Mouse (Mus musculus) liver, embryonic 12.5 days (tissue): ENCODE measurements at regions not wholly inside any gene's neighbourhood (a gene's known extent, or its start where the extent isn't known, plus 50 kb on each side); places are given as distances from the start of the nearest gene placed in this dataset.

ENCODE experiments used
- ATAC-seq: fragments of 200-750 bp; cut with Nextera tagmentation; 2 replicates; pipeline ENCODE4 v1.8.0; 2017; ENCODE audit warnings: moderate number of reproducible peaks, mild to moderate bottlenecking, moderate library complexity
- H3K27ac ChIP-seq: fragments of 300-500 bp; sonication (generic); 2 replicates; pipeline ENCODE4 v1.5.1; 2016; ENCODE audit warnings: mild to moderate bottlenecking
- H3K27me3 ChIP-seq: fragments of 300-500 bp; sonication (generic); replicated peaks from 2 replicates; pipeline ENCODE4 v1.6.1; 2016; ENCODE audit warnings: mild to moderate bottlenecking, moderate library complexity
- H3K36me3 ChIP-seq: fragments of 300-500 bp; sonication (generic); 2 replicates; pipeline ENCODE4 v1.6.1; 2016; ENCODE audit warnings: mild to moderate bottlenecking, moderate library complexity
- H3K4me1 ChIP-seq: fragments of 300-500 bp; sonication (generic); 2 replicates; pipeline ENCODE4 v1.6.1; 2016
- H3K4me2 ChIP-seq: fragments of 300-500 bp; sonication (generic); 2 replicates; pipeline ENCODE4 v1.6.1; 2016; ENCODE audit warnings: mild to moderate bottlenecking, moderate library complexity
- H3K4me3 ChIP-seq: fragments of 300-500 bp; sonication (generic); 2 replicates; pipeline ENCODE4 v1.5.1; 2016; ENCODE audit warnings: mild to moderate bottlenecking, moderate library complexity
- H3K9ac ChIP-seq: fragments of 300-500 bp; sonication (generic); 2 replicates; pipeline ENCODE4 v1.6.1; 2016; ENCODE audit warnings: mild to moderate bottlenecking, moderate library complexity
- H3K9me3 ChIP-seq: fragments of 300-500 bp; sonication (generic); replicated peaks from 2 replicates; pipeline ENCODE4 v1.6.1; 2016; ENCODE audit warnings: mild to moderate bottlenecking, moderate library complexity
- WGBS: fragments of 180-500 bp; shearing (Covaris S2); methylation state at CpG from one replicate; pipeline ENCODE4 v1.1.7; 2016; ENCODE audit not compliant: insufficient replicate concordance; 5-methylcytosine and 5-hydroxymethylcytosine counted together

DNA sequence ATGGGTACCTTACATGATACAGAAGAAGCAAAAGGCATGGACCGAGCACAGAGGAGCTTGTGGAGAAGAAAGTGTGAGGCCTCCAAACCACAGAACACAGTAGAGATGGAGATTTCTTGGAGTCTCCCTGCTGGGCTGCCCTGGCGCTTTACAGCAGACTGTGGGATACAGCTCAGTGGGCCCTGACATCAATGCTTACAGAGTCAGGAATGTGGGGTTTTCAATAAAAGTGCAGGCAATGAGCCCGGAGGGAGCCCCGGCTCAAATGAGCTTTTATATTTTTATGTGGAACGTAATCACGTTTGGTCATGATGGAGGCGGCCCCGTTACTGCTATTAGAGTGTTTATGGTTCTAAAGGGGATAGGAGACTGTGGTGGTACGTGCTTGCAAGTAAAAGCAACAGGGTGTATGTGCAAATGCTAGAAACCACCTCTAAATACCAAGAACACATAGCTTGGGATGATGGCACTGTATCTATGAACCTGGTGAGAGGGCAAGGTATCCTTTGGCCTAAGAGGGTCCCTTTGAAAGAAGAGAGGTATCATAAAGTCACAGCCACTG, 308.1 kb upstream of the Dynlrb2 start:
- H3K4me3 ChIP-seq: no peak overlapping the region
- no peaks in the 10 kb centered on the region for H3K9me3 ChIP-seq
- H3K27ac ChIP-seq: no peak overlapping the region
- no peaks in the 10 kb centered on the region for H3K27me3 ChIP-seq
- no peak overlapping the region for H3K9ac ChIP-seq
- no peaks in the 10 kb centered on the region for H3K36me3 ChIP-seq
- WGBS: 74% methylated on average over 9 of the region's 9 CpGs
- ATAC-seq: no peak
- no peaks in the 10 kb centered on the region for H3K4me1 ChIP-seq
- H3K4me2 ChIP-seq: no peak overlapping the region

DNA sequence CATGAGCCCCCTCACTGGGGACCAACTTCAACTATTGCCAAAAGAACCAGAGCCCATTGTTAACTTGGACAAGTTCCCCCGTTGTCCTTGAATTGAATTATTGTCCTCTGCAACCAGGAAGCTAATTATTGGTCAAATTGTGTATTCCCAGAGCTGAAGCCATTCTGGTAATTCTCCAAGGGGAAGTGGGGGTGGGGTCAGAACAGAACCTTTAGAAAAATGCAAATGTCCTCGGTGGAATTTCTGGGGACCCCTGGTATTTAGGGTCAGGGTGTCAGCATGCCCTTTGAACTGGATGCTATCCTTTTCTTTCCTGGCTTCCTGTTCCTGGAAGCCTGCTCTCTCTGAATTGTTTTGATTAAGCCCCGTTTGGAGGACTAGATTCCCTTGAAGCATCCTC, 312.7 kb upstream of the Dynlrb2 start:
- WGBS: 39% methylated on average over 3 of the region's 3 CpGs
- no peaks in the 10 kb centered on the region for H3K4me1 ChIP-seq
- no peak overlapping the region for H3K27ac ChIP-seq
- H3K4me2 ChIP-seq: no peak overlapping the region
- H3K27me3 ChIP-seq: no peaks in the 10 kb centered on the region
- no peak overlapping the region for H3K4me3 ChIP-seq
- no peak overlapping the region for H3K9ac ChIP-seq
- H3K36me3 ChIP-seq: no peaks in the 10 kb centered on the region
- no peak for ATAC-seq
- H3K9me3 ChIP-seq: no peaks in the 10 kb centered on the region

DNA sequence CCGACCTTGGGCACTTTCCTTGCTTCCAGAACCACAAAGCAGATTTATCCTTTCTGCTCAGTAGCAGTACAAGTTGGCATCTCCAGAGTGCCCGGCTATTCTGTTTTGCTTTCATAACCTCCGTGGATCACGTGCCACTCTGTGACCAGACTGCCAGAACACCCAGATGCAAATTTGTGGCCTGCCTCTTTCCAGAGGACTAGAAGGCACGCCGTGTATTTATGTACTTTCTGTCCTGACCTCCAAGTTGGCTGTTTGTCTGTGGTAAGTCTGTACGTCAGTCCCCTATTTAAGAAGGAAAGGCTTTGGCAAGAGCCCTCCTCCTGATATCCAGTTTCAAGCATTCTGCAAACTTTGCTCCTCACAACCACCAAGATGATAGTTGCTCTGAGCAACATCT, 319.6 kb upstream of the Dynlrb2 start:
- H3K4me3 ChIP-seq: no peak overlapping the region
- H3K9ac ChIP-seq: no peak overlapping the region
- WGBS: 66% methylated on average over 7 of the region's 7 CpGs
- ATAC-seq: no peak
- no peaks in the 10 kb centered on the region for H3K4me1 ChIP-seq
- H3K36me3 ChIP-seq: no peaks in the 10 kb centered on the region
- H3K9me3 ChIP-seq: no peaks in the 10 kb centered on the region
- no peaks in the 10 kb centered on the region for H3K27me3 ChIP-seq
- no peak overlapping the region for H3K4me2 ChIP-seq
- no peak overlapping the region for H3K27ac ChIP-seq

DNA sequence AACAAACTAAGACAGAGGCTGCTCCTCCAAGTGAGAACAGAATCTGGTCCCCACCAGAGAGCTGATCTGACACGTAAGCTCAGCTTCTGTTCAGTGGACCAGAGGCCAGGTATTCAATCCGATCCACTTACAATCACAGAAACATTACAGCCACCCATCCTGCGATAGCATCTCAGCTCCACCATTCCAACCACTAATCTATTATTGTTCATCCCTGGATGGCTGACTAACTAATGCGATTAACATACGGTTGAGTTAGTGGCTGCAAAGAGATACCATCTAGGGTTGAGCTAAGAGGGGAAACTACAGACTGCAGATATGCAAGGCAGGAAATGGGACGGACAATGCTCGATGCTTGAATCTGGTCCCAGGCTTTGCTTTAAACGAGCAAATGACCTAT, 320.5 kb upstream of the Dynlrb2 start:
- Histone ChIP-seq H3K27me3 (no peaks in the 10 kb centered on the region), H3K36me3 (no peaks in the 10 kb centered on the region), H3K27ac (no peak overlapping the region), H3K9ac (no peak overlapping the region), H3K4me1 (no peaks in the 10 kb centered on the region), H3K4me3 (no peak overlapping the region), H3K9me3 (no peaks in the 10 kb centered on the region), H3K4me2 (no peak overlapping the region)
- WGBS: 46% methylated on average over 8 of the region's 8 CpGs
- no peak for ATAC-seq

DNA sequence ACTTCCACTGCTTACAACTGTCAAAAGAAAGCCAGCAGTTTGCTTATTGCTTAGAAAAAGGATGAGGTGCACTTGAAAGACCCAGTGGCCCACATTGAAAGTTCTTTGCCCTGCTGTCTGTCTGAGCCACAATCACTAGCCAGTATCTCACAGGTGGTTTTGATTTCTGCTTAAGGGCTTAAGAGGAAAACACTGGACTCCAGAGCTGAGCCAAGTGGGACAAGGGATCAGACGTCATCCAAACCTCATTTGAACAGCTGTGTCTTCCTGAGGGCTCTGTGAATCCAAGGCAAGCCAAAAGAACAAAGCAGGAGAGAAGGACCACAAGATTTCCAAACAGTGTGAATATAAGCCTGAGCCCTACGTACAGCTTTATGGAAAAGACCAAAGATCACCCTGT, 326.8 kb upstream of the Dynlrb2 start:
- 65% methylated on average over 2 of the region's 2 CpGs for WGBS
- Histone ChIP-seq H3K4me3 (no peak overlapping the region), H3K27me3 (no peaks in the 10 kb centered on the region), H3K4me1 (no peaks in the 10 kb centered on the region), H3K9me3 (no peaks in the 10 kb centered on the region), H3K36me3 (no peaks in the 10 kb centered on the region), H3K9ac (no peak overlapping the region), H3K27ac (no peak overlapping the region), H3K4me2 (no peak overlapping the region)
- ATAC-seq: no peak

DNA sequence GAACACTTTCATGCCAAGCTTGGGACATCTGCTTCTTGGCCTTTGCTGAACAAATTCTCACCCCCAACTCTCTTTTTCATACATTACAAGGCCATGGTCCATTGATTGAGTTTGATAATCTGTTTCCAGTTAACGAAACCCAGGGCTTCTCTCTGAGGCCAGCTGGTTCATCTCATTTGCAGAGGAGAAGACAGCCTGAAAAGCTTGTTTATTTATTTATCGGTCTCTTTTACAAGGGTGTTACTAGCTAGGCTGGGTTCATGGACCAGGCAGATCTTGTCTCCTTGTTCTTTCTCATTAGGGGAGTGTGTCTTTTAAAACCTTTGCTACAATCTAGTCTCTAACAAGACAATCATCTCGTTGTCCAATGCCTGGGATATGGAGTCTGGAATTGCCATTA, 329.9 kb upstream of the Dynlrb2 start:
- Histone ChIP-seq H3K36me3 (no peaks in the 10 kb centered on the region), H3K27ac (no peak overlapping the region), H3K4me1 (no peaks in the 10 kb centered on the region), H3K9ac (no peak overlapping the region), H3K9me3 (no peaks in the 10 kb centered on the region), H3K4me2 (no peak overlapping the region), H3K27me3 (no peaks in the 10 kb centered on the region), H3K4me3 (no peak overlapping the region)
- 47% methylated on average over 3 of the region's 3 CpGs for WGBS
- ATAC-seq: no peak

DNA sequence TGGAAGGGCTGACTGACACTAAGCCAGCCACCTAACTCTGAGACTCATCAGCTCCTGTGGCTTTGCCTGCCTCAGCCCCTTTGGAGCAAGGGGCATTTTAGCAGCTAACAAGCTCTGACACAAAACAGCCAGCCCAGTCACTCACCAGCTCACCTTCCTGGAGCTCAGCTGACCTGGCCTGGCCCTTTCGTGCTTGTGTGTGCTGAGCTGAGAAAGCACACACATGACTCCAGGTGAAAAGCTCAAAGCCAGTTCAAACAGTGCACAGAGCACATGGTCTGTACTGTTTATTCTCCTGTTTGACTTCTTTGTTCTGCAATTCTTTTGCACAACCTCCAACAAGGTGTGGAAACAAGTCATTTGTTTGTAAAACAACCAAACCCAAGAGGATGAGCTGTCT, 330.8 kb upstream of the Dynlrb2 start:
- Histone ChIP-seq H3K36me3 (no peaks in the 10 kb centered on the region), H3K27ac (no peak overlapping the region), H3K27me3 (no peaks in the 10 kb centered on the region), H3K4me1 (no peaks in the 10 kb centered on the region), H3K9me3 (no peaks in the 10 kb centered on the region), H3K4me2 (no peak overlapping the region), H3K9ac (no peak overlapping the region), H3K4me3 (no peak overlapping the region)
- ATAC-seq: no peak
- WGBS: 50% methylated on average over 1 of the region's 1 CpGs

DNA sequence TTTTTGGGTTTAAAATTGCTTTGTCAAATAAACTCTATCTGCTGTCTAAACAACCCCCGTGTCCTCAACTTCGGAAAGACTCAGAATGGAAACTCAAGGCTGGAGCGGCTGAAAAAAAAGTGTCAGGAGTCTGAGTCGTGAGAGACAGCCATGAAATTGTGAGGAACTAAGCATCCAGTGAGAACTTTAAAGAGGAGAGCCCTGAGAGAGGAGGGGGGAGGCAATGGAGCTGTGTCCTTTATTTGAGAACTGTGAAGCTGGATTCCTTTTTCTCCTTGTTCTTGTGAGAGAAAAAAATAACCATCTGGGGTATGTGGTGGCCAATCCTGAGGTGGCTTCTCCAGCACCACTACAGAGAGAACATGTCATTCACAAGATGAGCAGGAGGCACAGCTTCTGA, 336.9 kb upstream of the Dynlrb2 start:
- ATAC-seq: no peak
- Histone ChIP-seq H3K9ac (no peak overlapping the region), H3K4me3 (no peak overlapping the region), H3K27me3 (no peaks in the 10 kb centered on the region), H3K36me3 (no peaks in the 10 kb centered on the region), H3K4me1 (no peaks in the 10 kb centered on the region), H3K9me3 (no peaks in the 10 kb centered on the region), H3K4me2 (no peak overlapping the region), H3K27ac (no peak overlapping the region)
- WGBS: 39% methylated on average over 4 of the region's 4 CpGs

DNA sequence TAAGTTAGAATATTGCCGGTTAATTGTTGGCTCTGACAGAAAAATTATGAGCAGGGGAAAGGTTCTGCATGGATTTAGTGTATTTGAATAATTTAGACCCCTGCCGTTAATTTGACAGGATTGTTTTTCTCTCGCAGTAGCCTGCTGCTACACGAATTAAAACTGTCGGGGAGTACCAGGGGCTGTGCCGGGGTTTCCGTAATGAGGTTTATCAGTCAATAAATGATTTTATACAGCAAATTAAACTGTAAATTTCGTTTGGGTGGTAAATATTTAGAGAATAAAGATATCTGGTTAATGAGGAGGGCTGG, 339.8 kb upstream of the Dynlrb2 start:
- no peak overlapping the region for H3K27ac ChIP-seq
- 40% methylated on average over 8 of the region's 8 CpGs for WGBS
- no peaks in the 10 kb centered on the region for H3K4me1 ChIP-seq
- H3K9me3 ChIP-seq: no peaks in the 10 kb centered on the region
- H3K9ac ChIP-seq: no peak overlapping the region
- no peaks in the 10 kb centered on the region for H3K27me3 ChIP-seq
- H3K4me3 ChIP-seq: no peak overlapping the region
- no peak overlapping the region for H3K4me2 ChIP-seq
- ATAC-seq: no peak
- H3K36me3 ChIP-seq: no peaks in the 10 kb centered on the region

DNA sequence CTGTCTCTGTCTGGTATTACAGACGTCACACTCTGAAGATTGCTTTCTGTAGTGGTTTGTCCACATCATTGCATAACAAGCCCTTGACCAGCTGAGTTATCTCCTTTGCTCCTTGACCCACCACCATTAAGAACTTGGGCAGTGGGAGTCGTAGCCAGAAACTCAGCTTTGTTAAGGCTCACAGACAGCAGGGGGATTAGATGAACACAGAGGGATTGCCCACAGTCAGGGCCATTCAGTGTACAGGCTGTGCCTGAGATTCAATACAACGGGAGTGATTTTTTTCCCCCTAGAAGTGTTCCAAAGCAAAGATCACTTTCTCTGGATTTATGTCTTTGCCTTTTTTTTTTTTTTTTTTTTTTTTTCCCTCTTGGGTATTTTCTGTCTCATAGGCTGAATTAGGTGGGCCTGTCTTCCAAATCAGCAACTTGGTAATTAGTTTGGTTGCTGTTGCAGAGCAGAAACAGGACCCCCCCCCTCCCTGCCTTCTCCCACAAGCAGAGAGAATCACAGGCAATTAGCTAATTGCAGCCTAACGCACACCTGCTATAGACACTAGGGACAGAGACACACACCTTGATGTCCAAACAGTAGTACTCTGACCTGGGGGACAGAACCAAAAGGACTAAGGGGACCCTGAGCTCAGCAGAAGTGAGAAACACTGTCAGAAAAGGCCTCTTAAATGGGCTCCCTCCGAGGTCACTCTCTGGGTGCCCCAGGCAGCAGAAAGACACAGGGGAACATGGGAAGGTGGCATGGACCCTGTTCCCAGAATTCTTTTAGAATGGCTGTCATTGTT, 340.4 kb upstream of the Dynlrb2 start:
- H3K36me3 ChIP-seq: no peaks in the 10 kb centered on the region
- WGBS: 51% methylated on average over 5 of the region's 5 CpGs
- no peak for ATAC-seq
- H3K27ac ChIP-seq: no peak overlapping the region
- no peaks in the 10 kb centered on the region for H3K4me1 ChIP-seq
- no peak overlapping the region for H3K9ac ChIP-seq
- no peak overlapping the region for H3K4me3 ChIP-seq
- no peaks in the 10 kb centered on the region for H3K27me3 ChIP-seq
- H3K9me3 ChIP-seq: no peaks in the 10 kb centered on the region
- H3K4me2 ChIP-seq: no peak overlapping the region

DNA sequence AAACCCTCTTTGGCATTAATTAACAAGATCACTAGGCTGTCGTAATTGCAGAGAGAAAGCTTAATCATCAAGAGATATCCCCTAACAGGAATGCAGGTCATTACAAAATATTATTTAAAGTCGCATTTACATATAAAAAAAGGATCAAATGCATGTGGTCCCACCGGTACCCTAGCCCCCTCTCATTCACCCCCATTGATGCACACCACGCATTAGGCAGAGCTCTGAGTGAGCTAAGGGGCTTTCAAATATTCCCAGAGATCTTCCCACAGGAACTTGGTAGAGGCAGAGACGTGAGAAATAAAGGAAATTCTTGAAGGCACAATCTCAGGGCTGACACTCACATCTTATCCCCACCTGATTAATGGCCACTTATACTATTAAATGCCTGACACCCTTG, 343.8 kb upstream of the Dynlrb2 start:
- no peak overlapping the region for H3K4me2 ChIP-seq
- no peaks in the 10 kb centered on the region for H3K27me3 ChIP-seq
- WGBS: 44% methylated on average over 5 of the region's 5 CpGs
- no peaks in the 10 kb centered on the region for H3K36me3 ChIP-seq
- H3K9ac ChIP-seq: no peak overlapping the region
- H3K4me3 ChIP-seq: no peak overlapping the region
- no peaks in the 10 kb centered on the region for H3K4me1 ChIP-seq
- no peak overlapping the region for H3K27ac ChIP-seq
- H3K9me3 ChIP-seq: no peaks in the 10 kb centered on the region
- no peak for ATAC-seq

DNA sequence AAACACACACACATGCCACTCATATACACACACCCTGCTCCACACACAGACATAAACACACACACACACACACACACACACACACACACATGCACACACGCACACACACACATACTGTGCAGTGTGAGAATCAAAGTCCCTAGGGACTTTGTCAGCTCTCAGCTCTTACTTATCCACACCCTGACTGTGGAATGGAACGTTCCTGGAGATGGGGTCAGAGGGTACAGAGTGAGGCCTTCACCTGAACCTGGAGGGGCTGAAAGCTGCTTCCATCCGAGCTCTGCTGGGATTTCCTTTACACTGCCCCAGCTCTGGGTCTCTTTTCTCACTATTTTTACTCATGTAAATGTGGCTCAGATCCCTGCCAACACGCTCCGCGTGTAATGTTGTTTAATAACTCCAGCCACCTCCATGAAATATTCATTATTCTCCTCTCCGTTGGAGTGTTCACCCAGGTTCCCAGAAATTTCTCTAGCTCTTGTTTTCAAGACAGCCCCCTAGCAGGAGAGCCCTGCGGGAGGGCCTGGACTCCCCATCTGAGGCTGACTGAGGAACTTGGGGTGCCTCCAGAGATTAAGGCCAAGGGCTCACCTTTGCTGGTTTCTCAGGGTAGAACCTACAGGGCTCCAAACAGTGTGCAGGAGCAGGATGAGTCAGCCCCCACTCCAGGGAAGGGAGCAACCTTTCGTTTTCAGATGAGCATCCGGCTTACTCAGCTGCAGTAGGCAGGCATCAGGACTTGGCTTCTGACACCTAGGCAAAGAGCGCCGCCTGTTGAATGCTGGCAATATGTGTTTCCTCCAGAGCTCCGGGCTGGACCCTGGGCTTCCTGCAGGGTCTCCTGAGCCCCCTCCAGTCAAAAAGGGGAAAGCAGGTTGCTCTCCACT, 360.8 kb upstream of the Dynlrb2 start:
- no peak for ATAC-seq
- 47% methylated on average over 13 of the region's 13 CpGs for WGBS
- no peak overlapping the region for H3K27ac ChIP-seq

More for the DNA sequence above, 360.8 kb upstream of the Dynlrb2 start:
- Histone ChIP-seq H3K4me2 (no peak overlapping the region), H3K4me3 (no peak overlapping the region), H3K27me3 (no peaks in the 10 kb centered on the region), H3K9ac (no peak overlapping the region), H3K4me1 (no peaks in the 10 kb centered on the region), H3K36me3 (no peaks in the 10 kb centered on the region), H3K9me3 (0 out of 2 replicates have a peak, but pooled peaks cover 2% of the 10 kb centered on the region)
